Mouse (Mus musculus) ES-Bruce4 (cell line): ENCODE results near the gene Cwh43. TPM values are rescaled to one million over a fixed set of nuclear protein-coding genes. Genes with fewer than 3 reads are reported as not detected.

Source experiments
- H3K27ac ChIP-seq: 2 replicates; pipeline ENCODE4 v1.5.1; 2012; ENCODE audit warnings: low read length, inconsistent platforms; ENCODE audit not compliant: insufficient read depth
- H3K27me3 ChIP-seq: 2 replicates; pipeline ENCODE4 v1.6.1; 2012; ENCODE audit warnings: mild to moderate bottlenecking, low read length, inconsistent platforms; ENCODE audit not compliant: control insufficient read depth, poor library complexity, insufficient read depth, severe bottlenecking
- H3K36me3 ChIP-seq: 2 replicates; pipeline ENCODE4 v1.6.1; 2012; ENCODE audit warnings: inconsistent platforms, mild to moderate bottlenecking, low read length, moderate library complexity; ENCODE audit not compliant: control insufficient read depth, poor library complexity, insufficient read depth, severe bottlenecking
- H3K4me1 ChIP-seq: one replicate; pipeline ENCODE4 v1.8.1; 2011; ENCODE audit warnings: low read length; ENCODE audit not compliant: control insufficient read depth, insufficient read depth
- H3K4me3 ChIP-seq: 2 replicates; pipeline ENCODE4 v1.5.1; 2011; ENCODE audit warnings: low read depth, mild to moderate bottlenecking, low read length
- H3K9ac ChIP-seq: 2 replicates; pipeline ENCODE4 v1.6.1; 2012; ENCODE audit warnings: low read depth, mild to moderate bottlenecking, inconsistent platforms; ENCODE audit not compliant: poor library complexity, severe bottlenecking
- H3K9me3 ChIP-seq: replicated peaks from 2 replicates; pipeline ENCODE4 v1.6.1; 2012; ENCODE audit warnings: mild to moderate bottlenecking, low read length, inconsistent platforms; ENCODE audit not compliant: control insufficient read depth, poor library complexity, insufficient read depth, severe bottlenecking
- CTCF ChIP-seq: IDR thresholded peaks from one replicate; pipeline ENCODE4 v1.8.1; 2011; ENCODE audit warnings: low read depth, low read length
- EP300 ChIP-seq: IDR thresholded peaks from 2 replicates; pipeline ENCODE4 v1.6.1; 2011; ENCODE audit warnings: low read depth, low read length; ENCODE audit not compliant: insufficient read depth
- POLR2A ChIP-seq: IDR thresholded peaks from one replicate; pipeline ENCODE4 v1.8.1; 2011; ENCODE audit warnings: low read length; ENCODE audit not compliant: insufficient read depth
- polyA plus RNA-seq: library from polyadenylated mRNA; stranded (reverse); fragments of >200 nt; gene quantifications from 2 replicates; pipeline ENCODE4 v1.2.4, GENCODE M21; 2011; ENCODE audit warnings: low read depth; ENCODE audit not compliant: missing spikeins, insufficient read depth, insufficient read length

The Cwh43 gene
- polyA plus RNA-seq, 1 experiment: not detected

DNA sequence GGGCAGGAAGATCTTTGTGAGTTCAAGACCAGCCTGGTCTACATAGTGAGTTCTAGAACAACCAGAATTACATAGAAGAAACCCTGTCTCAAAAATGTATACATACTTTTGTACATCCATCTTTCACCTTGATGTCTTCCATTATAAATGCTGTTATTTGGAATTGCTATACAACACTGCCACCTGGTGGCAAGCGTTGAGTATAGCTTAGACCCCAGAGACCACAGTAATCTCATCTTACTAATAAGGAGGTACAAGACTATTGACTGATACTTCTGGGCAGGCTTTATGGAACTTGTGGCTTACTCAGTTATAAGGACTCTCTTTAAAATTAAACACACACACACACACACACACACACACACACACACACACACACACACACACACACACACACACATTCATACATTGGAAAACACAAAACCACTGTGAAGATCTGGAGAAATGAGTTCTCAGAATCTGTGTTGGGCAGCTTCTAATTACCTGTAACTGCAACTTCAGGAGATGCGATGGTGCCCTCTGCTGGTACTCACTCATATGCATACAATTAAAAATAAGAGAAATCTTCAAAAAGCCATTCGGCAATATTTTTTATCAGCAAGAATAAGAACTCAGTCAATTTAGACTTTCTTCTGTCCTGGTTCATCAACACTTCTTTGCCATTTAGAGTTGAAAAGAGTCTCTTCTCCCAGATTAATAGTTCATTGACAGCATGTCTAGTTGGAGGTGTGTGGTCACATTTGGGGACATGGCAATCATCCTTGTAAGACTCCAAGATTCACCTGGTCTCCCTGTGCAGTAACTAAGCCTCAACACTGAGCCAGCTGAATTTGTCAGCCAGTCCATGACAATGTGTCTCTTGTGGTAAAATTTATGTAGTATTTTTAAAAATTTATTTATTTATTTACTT is 22.9 kb upstream of the Cwh43 start:
- no peak overlapping the region for H3K9ac ChIP-seq
- no peaks in the 10 kb centered on the region for H3K27me3 ChIP-seq
- H3K9me3 ChIP-seq: no peaks in the 10 kb centered on the region
- TF ChIP-seq EP300: no peak
- TF ChIP-seq POLR2A: no peak
- no peaks in the 10 kb centered on the region for H3K36me3 ChIP-seq
- H3K4me3 ChIP-seq: no peak overlapping the region
- no peak overlapping the region for H3K27ac ChIP-seq
- H3K4me1 ChIP-seq: no peaks in the 10 kb centered on the region

DNA sequence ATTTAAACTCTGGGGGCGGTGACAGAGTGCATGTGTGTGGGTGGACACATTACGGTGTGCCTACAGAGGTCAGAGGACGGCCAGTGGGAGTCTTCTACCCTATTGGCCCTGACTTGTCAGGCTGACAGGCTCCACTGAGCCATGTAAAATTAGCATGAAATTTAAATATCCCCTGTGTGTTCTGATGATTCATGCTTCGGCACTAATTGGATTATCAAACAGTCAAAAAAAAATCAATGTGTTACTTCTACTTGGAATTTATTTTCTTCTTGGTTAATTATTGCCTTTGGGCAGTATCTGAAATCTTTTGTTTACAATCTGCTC is 22.3 kb upstream of the Cwh43 start:
- H3K4me1 ChIP-seq: no peaks in the 10 kb centered on the region
- no peak overlapping the region for H3K27ac ChIP-seq
- H3K9me3 ChIP-seq: no peaks in the 10 kb centered on the region
- no peak for TF ChIP-seq EP300
- no peak for TF ChIP-seq POLR2A
- H3K9ac ChIP-seq: no peak overlapping the region
- H3K27me3 ChIP-seq: no peaks in the 10 kb centered on the region
- no peaks in the 10 kb centered on the region for H3K36me3 ChIP-seq
- no peak overlapping the region for H3K4me3 ChIP-seq

DNA sequence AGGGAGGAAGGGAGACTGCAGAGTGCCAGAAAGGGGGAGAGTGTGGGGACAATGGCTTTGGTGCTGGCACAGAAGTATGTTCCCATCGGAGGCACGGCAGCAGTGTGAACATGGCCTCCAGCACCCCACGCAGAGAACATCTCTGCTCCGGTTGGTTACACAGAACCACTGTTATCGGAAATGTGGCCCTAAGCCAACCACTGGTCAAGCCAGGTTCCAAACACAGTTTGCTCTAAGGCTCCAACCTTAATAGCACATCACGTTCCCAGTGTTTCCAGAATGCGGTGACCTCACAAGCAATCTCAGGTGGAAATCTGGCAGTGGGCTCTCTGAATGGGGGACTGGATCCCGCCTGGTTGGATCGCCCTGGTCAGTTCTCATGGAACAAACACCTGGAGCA is 12.8 kb upstream of the Cwh43 start:
- no peaks in the 10 kb centered on the region for H3K4me1 ChIP-seq
- H3K36me3 ChIP-seq: no peaks in the 10 kb centered on the region
- no peak for TF ChIP-seq POLR2A
- no peak for TF ChIP-seq CTCF
- TF ChIP-seq EP300: no peak
- H3K27me3 ChIP-seq: no peaks in the 10 kb centered on the region
- H3K27ac ChIP-seq: no peak overlapping the region
- H3K9ac ChIP-seq: no peak overlapping the region
- H3K9me3 ChIP-seq: no peaks in the 10 kb centered on the region; the same call in 1 of the 2 replicates
- H3K4me3 ChIP-seq: no peak overlapping the region

GRCm38 (mm10) chr5:73399768-73400526 is 5.9 kb upstream of the Cwh43 start:
- H3K9me3 ChIP-seq: no peaks in the 10 kb centered on the region
- no peak overlapping the region for H3K9ac ChIP-seq
- H3K27me3 ChIP-seq: no peaks in the 10 kb centered on the region
- no peak overlapping the region for H3K27ac ChIP-seq
- TF ChIP-seq EP300 (no peak), CTCF (no peak), POLR2A (no peak)
- H3K4me3 ChIP-seq: no peak overlapping the region
- no peaks in the 10 kb centered on the region for H3K36me3 ChIP-seq
- H3K4me1 ChIP-seq: peaks cover 1% of the 10 kb centered on the region

- Histone ChIP-seq H3K9ac (no peak overlapping the region), H3K4me1 (peaks cover 1% of the 10 kb centered on the region), H3K9me3 (no peaks in the 10 kb centered on the region), H3K27ac (no peak overlapping the region), H3K27me3 (no peaks in the 10 kb centered on the region; the same call in 1 of the 2 replicates), H3K4me3 (no peak overlapping the region), H3K36me3 (no peaks in the 10 kb centered on the region)
- no peak for TF ChIP-seq POLR2A
- TF ChIP-seq CTCF: no peak
- TF ChIP-seq EP300: no peak
Measured at GRCm38 (mm10) chr5:73401341-73401740, 4.5 kb upstream of the Cwh43 start.

DNA sequence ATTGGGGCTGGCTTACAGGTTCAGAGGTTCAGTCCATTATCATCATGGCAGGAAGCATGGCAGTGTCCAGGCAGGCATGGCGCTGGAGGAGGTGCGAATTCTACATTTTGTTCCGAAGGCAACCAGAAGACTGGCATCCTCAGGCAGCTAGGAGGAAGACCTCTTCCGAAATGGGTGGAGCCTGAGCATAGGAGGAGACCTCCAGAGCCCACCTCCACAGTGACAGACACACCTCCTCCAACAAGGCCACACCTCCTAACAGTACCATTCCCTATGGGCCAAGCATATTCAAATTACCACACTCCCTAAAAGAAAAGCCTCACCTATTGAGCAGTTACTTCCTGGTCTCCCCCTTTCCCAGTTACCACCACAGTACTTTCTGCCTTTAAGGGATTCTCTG is 3.0 kb upstream of the Cwh43 start:
- H3K27me3 ChIP-seq: peaks cover 1% of the 10 kb centered on the region; the same call in 1 of the 2 replicates
- H3K9me3 ChIP-seq: no peaks in the 10 kb centered on the region
- H3K4me1 ChIP-seq: peaks cover 1% of the 10 kb centered on the region
- no peak overlapping the region for H3K27ac ChIP-seq
- no peaks in the 10 kb centered on the region for H3K36me3 ChIP-seq
- H3K9ac ChIP-seq: no peak overlapping the region
- no peak overlapping the region for H3K4me3 ChIP-seq
- TF ChIP-seq EP300: no peak
- no peak for TF ChIP-seq POLR2A
- no peak for TF ChIP-seq CTCF
